Mouse (Mus musculus) liver, embryonic 14.5 days (tissue): ENCODE results near the gene Ctrc. TPM values are rescaled to one million over a fixed set of nuclear protein-coding genes. Genes with fewer than 3 reads are reported as not detected.

Experiments used
- ATAC-seq: fragments of 200-750 bp; cut with Nextera tagmentation; 2 replicates; pipeline ENCODE4 v1.8.0; 2017; ENCODE audit warnings: moderate number of reproducible peaks, mild to moderate bottlenecking, moderate library complexity; ENCODE audit not compliant: insufficient read depth
- DNase-seq, 3 experiments: peaks; one replicate each; pipeline ENCODE4 v3.0.0-alpha.2; 2012 to 2013; ENCODE audit warnings: low read depth in 3 of 3, low spot score in 3 of 3
- H3K27ac ChIP-seq: fragments of 300-500 bp; sonication (generic); 2 replicates; pipeline ENCODE4 v1.5.1; 2014; ENCODE audit warnings: moderate library complexity, mild to moderate bottlenecking, control low read depth, inconsistent platforms
- H3K27me3 ChIP-seq: fragments of 300-500 bp; sonication (generic); 2 replicates; pipeline ENCODE4 v1.6.1; 2014; ENCODE audit warnings: mild to moderate bottlenecking, low read length, moderate library complexity; ENCODE audit not compliant: control insufficient read depth, insufficient read depth
- H3K36me3 ChIP-seq: fragments of 300-500 bp; sonication (generic); replicated peaks from 2 replicates; pipeline ENCODE4 v1.6.1; 2014; ENCODE audit warnings: low read depth; ENCODE audit not compliant: control insufficient read depth, insufficient read depth
- H3K4me1 ChIP-seq, 2 experiments: fragments of 200-500 bp in 1 of 2; fragments of 300-500 bp in 1 of 2; sonication (generic) in 1 of 2; replicated peaks; 2 replicates each; pipeline ENCODE4 v1.6.1; 2012 to 2014; ENCODE audit warnings: antibody characterized with exemption in 1 of 2, inconsistent platforms in 1 of 2, low read length in 1 of 2; ENCODE audit not compliant: control insufficient read depth in 2 of 2, insufficient read depth in 2 of 2
- H3K4me2 ChIP-seq: fragments of 300-500 bp; sonication (generic); 2 replicates; pipeline ENCODE4 v1.6.1; 2014; ENCODE audit warnings: low read depth, mild to moderate bottlenecking, control low read depth, moderate library complexity
- H3K4me3 ChIP-seq, 2 experiments: fragments of 200-500 bp in 1 of 2; fragments of 300-500 bp in 1 of 2; sonication (generic) in 1 of 2; 2 replicates each; pipeline ENCODE4 v1.5.1; 2012 to 2014; ENCODE audit warnings: low read depth in 2 of 2, low read length in 2 of 2, mild to moderate bottlenecking in 2 of 2, control low read depth in 1 of 2, inconsistent platforms in 1 of 2, moderate library complexity in 1 of 2; ENCODE audit not compliant: insufficient read depth in 1 of 2
- H3K9ac ChIP-seq: fragments of 300-500 bp; sonication (generic); replicated peaks from 2 replicates; pipeline ENCODE4 v1.6.1; 2014; ENCODE audit warnings: mild to moderate bottlenecking, control low read depth, moderate library complexity
- H3K9me3 ChIP-seq: fragments of 300-500 bp; sonication (generic); 2 replicates; pipeline ENCODE4 v1.6.1; 2016; ENCODE audit warnings: low read length, mixed read lengths; ENCODE audit not compliant: control insufficient read depth
- CTCF ChIP-seq: IDR thresholded peaks from 2 replicates; pipeline ENCODE4 v1.5.1; 2016; ENCODE audit warnings: antibody characterized with exemption, low read depth, control low read depth
- EP300 ChIP-seq: IDR thresholded peaks from 2 replicates; pipeline ENCODE4 v1.6.1; 2016; ENCODE audit warnings: antibody characterized with exemption, low read depth
- WGBS: fragments of 180-500 bp; shearing (Covaris S2); extraction: QIAGEN DNeasy Blood & Tissue Kit; methylation state at CpG from one replicate; pipeline ENCODE4 v1.1.7; 2014; ENCODE audit not compliant: insufficient replicate concordance; 5-methylcytosine and 5-hydroxymethylcytosine counted together
- polyA plus RNA-seq, 2 experiments: library from polyadenylated mRNA; depleted of rRNA in 1 of 2; stranded (reverse) in 1 of 2; unstranded in 1 of 2; fragments of >200 nt; fragmentation: Nextera tagmentation in 1 of 2; extraction: Ambion mirVana in 1 of 2; gene quantifications; 2 replicates each; pipeline versions ENCODE4 v1.2.1 to v1.2.3; 2012 to 2014

Ctrc gene
- polyA plus RNA-seq (2012; rRNA removed), result not detected in 2 replicates
- polyA plus RNA-seq (2014; fragmentation: Nextera tagmentation; extraction: Ambion mirVana), result not detected in 2 replicates

DNA sequence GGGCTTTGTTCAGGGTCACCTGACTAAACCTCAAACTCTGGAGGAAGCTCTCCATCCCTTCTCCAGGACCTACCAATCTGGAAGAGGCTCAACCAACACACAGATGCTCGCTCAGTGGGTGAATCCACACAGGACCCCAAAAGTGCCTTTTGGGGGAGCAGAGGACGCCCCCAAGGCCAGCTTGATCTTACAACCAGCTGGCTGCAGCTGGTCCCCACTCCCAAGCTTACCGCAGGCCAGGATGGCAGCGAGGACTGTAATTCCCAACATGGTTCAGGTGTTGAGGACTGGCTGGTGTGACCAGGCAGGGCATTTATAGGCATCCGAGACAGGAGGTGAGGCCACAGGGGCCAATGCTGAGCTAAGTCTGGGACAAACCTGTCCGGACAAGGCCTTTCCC lies at the start of gene Ctrc:
Gene Ctrc (minus strand): TSS at position 361 of the 400 bp plus-strand sequence.
- WGBS, result 62% methylated on average over 6 of the region's 6 CpGs
- Histone ChIP-seq H3K9ac (no peak within 1 kb of the TSS), H3K27ac (no peak within 1 kb of the TSS), H3K4me2 (no peak within 1 kb of the TSS), H3K4me1 (no peaks in the 10 kb centered on the region), H3K27me3 (no peaks in the 10 kb centered on the region), H3K4me3 (no peak within 1 kb of the TSS), H3K9me3 (no peaks in the 10 kb centered on the region), H3K36me3 (no peaks in the 10 kb centered on the region)
- ATAC-seq (no peak), DNase-seq (no peak)
- TF ChIP-seq CTCF (no peak), EP300 (no peak)

DNA sequence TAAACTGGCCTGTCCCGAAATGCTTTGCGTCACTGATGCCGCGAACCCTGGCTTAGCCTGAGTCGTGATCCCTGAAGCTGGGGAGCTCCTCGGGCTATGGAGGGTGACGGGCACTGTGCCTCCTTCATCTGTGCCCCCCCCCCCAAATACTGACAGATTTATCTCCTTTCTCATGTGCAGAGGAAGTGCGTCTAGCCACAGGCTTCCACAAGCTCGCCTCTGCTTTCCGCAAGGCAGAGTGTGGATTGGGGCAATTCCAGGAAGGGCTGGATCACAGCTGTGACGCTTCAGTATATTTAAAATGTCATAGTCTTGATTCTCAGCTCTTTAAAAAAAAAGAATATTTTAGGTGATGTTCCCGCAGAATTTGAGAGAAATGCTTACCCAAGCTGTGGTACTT lies 49.6 kb upstream of the Ctrc start:
- Histone ChIP-seq H3K9ac (no peak overlapping the region), H3K4me1 (peaks cover 0 to 7% of the 10 kb centered on the region in 2 experiments; a peak in 3 of 4 replicates), H3K4me2 (no peak overlapping the region), H3K27me3 (no peaks in the 10 kb centered on the region; the same call in 1 of the 2 replicates), H3K36me3 (no peaks in the 10 kb centered on the region), H3K27ac (no peak overlapping the region), H3K9me3 (no peaks in the 10 kb centered on the region), H3K4me3 (no peak overlapping the region)
- DNase-seq, result no peak
- TF ChIP-seq CTCF (no peak), EP300 (no peak)
- WGBS, result 32% methylated on average over 12 of the region's 12 CpGs
- no peak for ATAC-seq

DNA sequence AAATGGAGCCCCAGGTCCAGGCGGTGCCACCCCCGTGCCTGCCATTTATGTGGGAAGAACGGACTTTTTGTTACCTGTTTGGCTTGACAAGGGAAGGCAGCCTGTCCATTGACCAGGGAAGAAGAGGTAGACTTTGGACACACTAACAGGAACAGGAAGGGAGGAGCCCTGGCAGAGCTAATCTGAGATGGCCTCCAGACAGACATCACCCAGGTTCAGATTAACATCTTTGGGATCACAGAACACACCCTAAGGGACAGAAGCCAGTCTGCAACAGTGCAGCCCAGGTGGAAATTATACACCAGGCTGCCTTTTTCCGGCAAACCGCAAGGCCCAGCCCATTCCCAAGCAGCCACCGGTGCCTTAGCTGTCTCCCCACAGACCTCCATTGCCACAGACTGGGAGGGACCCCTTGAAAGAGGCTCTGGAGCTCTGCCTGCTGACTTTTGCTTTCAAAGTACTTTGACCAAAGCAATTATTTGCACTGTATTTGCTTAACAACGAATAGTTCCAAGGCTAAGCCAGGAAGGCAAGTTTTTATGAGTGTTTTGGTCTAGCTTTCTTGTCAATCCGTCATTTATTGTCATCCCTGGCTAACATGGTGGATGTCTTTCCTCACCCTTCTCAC lies 47.1 kb upstream of the Ctrc start:
- H3K36me3 ChIP-seq, result no peaks in the 10 kb centered on the region

DNA sequence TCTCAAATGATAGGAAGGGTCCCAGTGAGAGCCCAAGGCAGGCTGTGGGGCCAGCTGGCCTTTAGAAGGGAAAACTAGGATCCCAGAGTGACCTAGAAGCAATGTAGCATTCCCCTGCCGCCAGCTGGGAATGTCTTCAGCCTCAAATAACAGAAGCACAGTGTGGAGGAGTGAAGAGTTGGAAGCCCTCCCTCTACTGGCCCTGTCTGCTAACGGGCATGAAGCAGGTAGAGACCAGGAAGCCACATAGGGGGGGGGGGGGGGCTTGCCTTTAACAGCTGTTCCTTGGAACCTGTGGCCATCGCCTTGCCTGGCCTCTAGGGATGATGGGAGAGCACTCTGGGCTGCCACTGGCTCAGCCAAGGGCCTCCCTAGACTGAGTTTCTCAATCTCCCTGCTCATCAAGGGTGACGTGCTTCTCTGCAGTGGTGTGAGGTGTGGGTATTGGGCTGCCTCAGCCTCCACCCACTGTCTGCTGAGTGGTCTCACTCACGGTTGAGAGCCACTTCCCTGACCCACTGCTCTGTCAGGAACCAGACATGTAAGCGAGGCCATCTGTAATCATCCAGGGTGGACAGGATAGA lies 40.3 kb upstream of the Ctrc start:
- ATAC-seq (no peak), DNase-seq (no peak)
- no peaks in the 10 kb centered on the region for H3K36me3 ChIP-seq
- H3K4me1 ChIP-seq, result peaks cover 0 to 2% of the 10 kb centered on the region in 2 experiments; a peak in 2 of 4 replicates
- H3K27me3 ChIP-seq, result no peaks in the 10 kb centered on the region
- no peak overlapping the region for H3K4me2 ChIP-seq
- no peaks in the 10 kb centered on the region for H3K9me3 ChIP-seq
- no peak overlapping the region for H3K9ac ChIP-seq
- 0 out of 2 replicates have a peak, but pooled peaks have one; percentile 10 for TF ChIP-seq CTCF
- no peak for TF ChIP-seq EP300
- H3K27ac ChIP-seq, result no peak overlapping the region
- 24% methylated on average over 6 of the region's 6 CpGs for WGBS
- H3K4me3 ChIP-seq, result no peak overlapping the region

More for the DNA sequence above, 47.1 kb upstream of the Ctrc start:
- ATAC-seq (no peak), DNase-seq (no peak)
- no peak overlapping the region for H3K4me3 ChIP-seq
- H3K27ac ChIP-seq, result no peak overlapping the region
- TF ChIP-seq CTCF, result no peak
- no peak for TF ChIP-seq EP300
- H3K9ac ChIP-seq, result no peak overlapping the region
- WGBS, result 70% methylated on average over 8 of the region's 8 CpGs
- peaks cover 0 to 7% of the 10 kb centered on the region in 2 experiments; a peak in 3 of 4 replicates for H3K4me1 ChIP-seq
- no peaks in the 10 kb centered on the region; the same call in 1 of the 2 replicates for H3K27me3 ChIP-seq
- H3K4me2 ChIP-seq, result no peak overlapping the region
- H3K9me3 ChIP-seq, result no peaks in the 10 kb centered on the region

DNA sequence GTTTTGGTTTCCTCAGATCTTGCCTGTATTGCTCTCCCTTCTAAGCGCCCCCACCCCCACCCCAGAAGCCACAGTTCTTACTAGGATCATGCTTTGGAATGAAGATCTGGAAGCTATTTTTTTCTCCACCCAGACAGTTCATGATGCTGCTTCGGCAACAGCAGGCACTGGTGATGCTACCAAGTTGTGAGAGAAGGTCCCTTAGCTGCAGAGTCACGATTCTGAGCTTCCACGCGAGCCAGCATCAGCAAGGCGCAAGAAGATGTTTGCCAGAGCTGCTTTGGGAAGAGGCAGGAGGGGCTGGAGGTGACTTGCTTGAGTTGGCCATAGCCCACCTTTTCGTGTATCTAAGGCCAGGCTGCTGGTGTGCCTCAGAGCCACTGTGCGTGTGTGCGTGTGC lies 39.3 kb upstream of the Ctrc start:
- Histone ChIP-seq H3K9ac (no peak overlapping the region), H3K27ac (no peak overlapping the region), H3K4me1 (peaks cover 0 to 5% of the 10 kb centered on the region in 2 experiments; a peak in 2 of 4 replicates), H3K36me3 (no peaks in the 10 kb centered on the region), H3K9me3 (no peaks in the 10 kb centered on the region), H3K27me3 (no peaks in the 10 kb centered on the region), H3K4me3 (no peak overlapping the region), H3K4me2 (no peak overlapping the region)
- ATAC-seq (no peak), DNase-seq (no peak)
- WGBS, result 51% methylated on average over 9 of the region's 9 CpGs
- no peak for TF ChIP-seq EP300
- no peak for TF ChIP-seq CTCF
